Mouse (Mus musculus) heart, embryonic 10.5 days (tissue): ENCODE results near the gene Chmp4b. TPM values are rescaled to one million over a fixed set of nuclear protein-coding genes. Genes with fewer than 3 reads are reported as not detected.
A peak's percentile ranks its signal among the peaks of the same experiment; 100 is the strongest.

Experiments
- DNase-seq: peaks from one replicate; pipeline ENCODE4 v3.0.0-alpha.2; 2017; ENCODE audit warnings: low spot score
- H3K27ac ChIP-seq: fragments of 300-500 bp; sonication (generic); 2 replicates; pipeline ENCODE4 v1.5.1; 2016; ENCODE audit warnings: mild to moderate bottlenecking
- H3K27me3 ChIP-seq: fragments of 300-500 bp; sonication (generic); 2 replicates; pipeline ENCODE4 v1.6.1; 2016; ENCODE audit warnings: mild to moderate bottlenecking; ENCODE audit not compliant: poor library complexity, insufficient read depth, severe bottlenecking
- H3K36me3 ChIP-seq: fragments of 300-500 bp; sonication (generic); 2 replicates; pipeline ENCODE4 v1.6.1; 2016; ENCODE audit warnings: mild to moderate bottlenecking, moderate library complexity
- H3K4me1 ChIP-seq: fragments of 300-500 bp; sonication (generic); 2 replicates; pipeline ENCODE4 v1.6.1; 2016; ENCODE audit warnings: mild to moderate bottlenecking
- H3K4me3 ChIP-seq: fragments of 300-500 bp; sonication (generic); 2 replicates; pipeline ENCODE4 v1.5.1; 2016; ENCODE audit warnings: mild to moderate bottlenecking, moderate library complexity
- H3K9me3 ChIP-seq: fragments of 300-500 bp; sonication (generic); 2 replicates; pipeline ENCODE4 v1.6.1; 2016; ENCODE audit warnings: mild to moderate bottlenecking, moderate library complexity
- WGBS: fragments of 180-500 bp; shearing (Covaris S2); methylation state at CpG from one replicate; pipeline ENCODE4 v1.1.7; 2016; 5-methylcytosine and 5-hydroxymethylcytosine counted together
- polyA plus RNA-seq: library from polyadenylated mRNA; unstranded; fragments of >200 nt; fragmentation: Nextera tagmentation; extraction: Ambion mirVana; gene quantifications from 2 replicates; pipeline ENCODE4 v1.2.1, GENCODE M21; 2016

The Chmp4b gene
- polyA plus RNA-seq, 1 experiment from 2014 or later, result 17.4 TPM

GRCm38 (mm10) chr2:154676653-154677609 lies 25.4 kb downstream of the Chmp4b start:
- Histone ChIP-seq H3K27ac (peak overlapping the region; percentile 88), H3K9me3 (no peaks in the 10 kb centered on the region), H3K4me1 (peaks cover 52% of the 10 kb centered on the region), H3K36me3 (peaks cover 21% of the 10 kb centered on the region), H3K4me3 (peak overlapping the region; percentile 50), H3K27me3 (no peaks in the 10 kb centered on the region)
- WGBS, result 52% methylated on average over 19 of the region's 19 CpGs
- DNase-seq, result peak; percentile 82

- Histone ChIP-seq H3K4me3 (peak overlapping the region; percentile 50), H3K27ac (peak overlapping the region; percentile 88)
Observed at GRCm38 (mm10) chr2:154677651-154678139, 26.2 kb downstream of the Chmp4b start.

GRCm38 (mm10) chr2:154678995-154679394 lies 27.5 kb downstream of the Chmp4b start:
- WGBS, result 71% methylated on average over 3 of the region's 3 CpGs
- no peak overlapping the region for H3K27ac ChIP-seq
- H3K27me3 ChIP-seq, result no peaks in the 10 kb centered on the region
- H3K36me3 ChIP-seq, result peaks cover 12% of the 10 kb centered on the region
- DNase-seq, result no peak
- H3K4me3 ChIP-seq, result no peak overlapping the region
- H3K9me3 ChIP-seq, result no peaks in the 10 kb centered on the region
- peaks cover 48% of the 10 kb centered on the region for H3K4me1 ChIP-seq

More at GRCm38 (mm10) chr2:154677651-154678139, 26.2 kb downstream of the Chmp4b start:
- Histone ChIP-seq H3K27me3 (no peaks in the 10 kb centered on the region), H3K9me3 (no peaks in the 10 kb centered on the region), H3K4me1 (peaks cover 53% of the 10 kb centered on the region), H3K36me3 (peaks cover 17% of the 10 kb centered on the region)
- WGBS, result 12% methylated on average over 10 of the region's 10 CpGs
- DNase-seq, result peak; percentile 92

- 48% methylated on average over 2 of the region's 2 CpGs for WGBS
- Histone ChIP-seq H3K9me3 (no peaks in the 10 kb centered on the region), H3K27me3 (no peaks in the 10 kb centered on the region), H3K27ac (peak overlapping the region; percentile 42; the same call in 1 of the 2 replicates), H3K4me1 (peaks cover 47% of the 10 kb centered on the region), H3K4me3 (no peak overlapping the region), H3K36me3 (peaks cover 23% of the 10 kb centered on the region)
- DNase-seq, result no peak
Observed at GRCm38 (mm10) chr2:154680337-154680736, 28.8 kb downstream of the Chmp4b start.

DNA sequence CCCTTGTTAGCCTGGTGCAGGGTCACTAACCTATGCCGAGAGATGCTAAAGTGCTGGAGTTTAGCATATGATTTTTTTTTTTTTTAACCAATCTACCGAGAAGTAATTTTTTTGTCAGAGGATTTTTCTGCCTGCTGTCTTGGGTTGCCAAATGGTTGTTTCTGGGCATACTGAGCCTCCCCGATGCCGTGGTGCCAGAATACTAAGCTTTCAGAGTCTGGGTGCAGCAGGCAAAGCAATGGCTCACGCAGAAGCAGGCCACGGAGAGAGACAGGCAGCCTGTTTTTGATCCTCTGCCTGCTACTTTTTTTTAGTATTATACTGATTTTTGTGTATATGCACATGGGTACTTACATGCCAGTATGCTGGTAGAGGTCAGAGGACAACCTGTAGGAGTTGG lies 29.4 kb downstream of the Chmp4b start:
- 90% methylated on average over 6 of the region's 6 CpGs for WGBS
- no peak for DNase-seq
- Histone ChIP-seq H3K9me3 (no peaks in the 10 kb centered on the region), H3K27me3 (no peaks in the 10 kb centered on the region), H3K4me3 (no peak overlapping the region), H3K36me3 (peaks cover 19% of the 10 kb centered on the region), H3K27ac (peak overlapping the region; percentile 42; the same call in 1 of the 2 replicates), H3K4me1 (peaks cover 50% of the 10 kb centered on the region)

DNA sequence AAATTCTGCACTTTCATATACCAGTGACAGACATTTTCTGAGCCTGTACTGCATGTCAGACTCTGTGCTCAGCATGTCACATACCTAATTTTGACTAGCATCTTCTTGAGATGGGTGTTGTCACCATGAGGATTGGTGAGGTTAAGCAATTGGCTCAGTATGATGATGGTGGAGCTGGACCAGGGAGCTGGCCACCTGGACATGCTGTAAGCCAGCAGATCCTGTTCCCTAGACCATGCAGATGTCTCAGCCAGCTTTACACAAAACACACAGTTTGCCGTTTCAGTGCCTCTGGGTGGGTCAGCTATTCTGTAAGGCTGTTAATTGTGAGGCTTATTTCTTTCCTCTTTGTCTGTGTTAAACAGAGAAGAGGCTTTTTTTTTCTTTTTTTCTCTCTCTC lies 31.2 kb downstream of the Chmp4b start:
- H3K27me3 ChIP-seq, result no peaks in the 10 kb centered on the region
- H3K27ac ChIP-seq, result no peak overlapping the region
- H3K4me1 ChIP-seq, result peaks cover 45% of the 10 kb centered on the region
- no peaks in the 10 kb centered on the region for H3K9me3 ChIP-seq
- H3K36me3 ChIP-seq, result peaks cover 19% of the 10 kb centered on the region
- WGBS, result 82% methylated on average over 1 of the region's 1 CpGs
- DNase-seq, result no peak
- H3K4me3 ChIP-seq, result no peak overlapping the region

DNA sequence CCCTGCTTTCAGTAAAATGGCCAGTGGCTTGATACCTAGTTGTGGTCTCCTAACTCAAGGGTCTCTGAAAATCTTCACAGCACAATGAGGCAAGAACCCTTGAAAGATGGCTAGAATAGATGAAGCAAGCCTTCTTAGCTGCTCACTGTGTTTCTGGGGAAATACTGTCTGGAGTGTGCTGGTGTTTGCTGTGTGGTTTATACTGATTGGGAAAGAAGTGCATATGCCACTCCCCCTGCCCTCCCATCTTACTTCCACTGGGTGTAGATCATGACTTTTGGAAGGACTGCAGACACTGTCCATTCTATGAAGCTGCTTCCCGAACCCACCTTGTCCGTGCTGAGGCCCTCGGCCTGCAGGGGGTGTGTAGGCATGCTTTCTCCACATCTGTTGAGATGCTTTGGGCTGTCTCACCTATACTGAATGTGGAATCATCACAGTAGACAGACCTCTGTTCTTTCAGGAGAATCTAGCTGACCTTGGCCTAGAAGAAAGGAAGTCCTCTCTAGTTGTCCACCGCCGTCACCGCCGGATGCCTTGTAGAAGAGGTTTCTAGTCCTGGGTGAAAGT lies 33.5 kb downstream of the Chmp4b start:
- no peak for DNase-seq
- peaks cover 25% of the 10 kb centered on the region for H3K36me3 ChIP-seq
- no peaks in the 10 kb centered on the region for H3K9me3 ChIP-seq
- peaks cover 48% of the 10 kb centered on the region for H3K4me1 ChIP-seq
- H3K4me3 ChIP-seq, result no peak overlapping the region
- H3K27ac ChIP-seq, result no peak overlapping the region
- 92% methylated on average over 7 of the region's 7 CpGs for WGBS
- no peaks in the 10 kb centered on the region for H3K27me3 ChIP-seq

DNA sequence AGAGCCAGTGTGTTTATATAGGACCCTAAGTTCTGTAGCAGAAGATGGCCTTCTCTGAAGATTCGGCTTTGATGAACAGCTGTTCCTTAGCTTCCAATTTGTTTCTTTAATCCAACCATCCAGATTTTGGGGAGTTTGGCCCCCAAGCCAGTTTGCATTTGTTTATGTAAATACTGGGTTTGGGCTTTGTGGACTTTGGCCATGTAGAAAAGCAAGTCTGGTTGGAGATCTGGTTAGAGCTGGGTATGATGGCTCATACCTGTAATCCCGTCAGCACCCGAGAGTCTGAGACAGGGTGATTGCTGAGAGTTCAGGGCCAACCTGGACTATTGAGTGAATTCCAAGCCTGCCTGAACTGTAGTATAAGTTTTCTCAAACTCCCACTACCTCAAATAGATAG lies 34.3 kb downstream of the Chmp4b start:
- H3K4me3 ChIP-seq, result no peak overlapping the region
- peaks cover 32% of the 10 kb centered on the region for H3K36me3 ChIP-seq
- no peak for DNase-seq
- H3K27ac ChIP-seq, result no peak overlapping the region
- no peaks in the 10 kb centered on the region for H3K27me3 ChIP-seq
- H3K9me3 ChIP-seq, result no peaks in the 10 kb centered on the region
- H3K4me1 ChIP-seq, result peaks cover 40% of the 10 kb centered on the region
- 92% methylated on average over 3 of the region's 3 CpGs for WGBS

DNA sequence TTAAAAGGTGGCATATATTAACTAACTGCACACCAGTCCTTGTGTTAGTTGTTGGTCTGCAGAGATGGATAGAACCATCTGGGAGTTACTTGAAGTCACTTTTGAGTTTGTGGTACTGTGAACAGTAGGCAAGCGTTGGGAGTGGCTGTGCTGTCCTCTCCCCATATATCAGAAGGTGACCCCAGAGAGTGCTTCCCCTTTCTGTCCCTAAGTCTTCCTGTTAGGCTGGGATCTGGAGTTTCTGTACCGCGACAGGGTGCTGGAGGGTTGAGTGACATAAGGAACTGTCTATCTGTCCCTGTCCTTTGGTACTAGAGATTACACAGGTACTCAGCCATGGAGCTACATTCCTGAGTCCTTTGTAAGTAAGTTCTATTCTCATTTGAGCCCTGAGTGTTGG lies 35.3 kb downstream of the Chmp4b start:
- Histone ChIP-seq H3K9me3 (no peaks in the 10 kb centered on the region), H3K4me3 (no peak overlapping the region), H3K27ac (no peak overlapping the region), H3K36me3 (peaks cover 41% of the 10 kb centered on the region), H3K27me3 (no peaks in the 10 kb centered on the region), H3K4me1 (peaks cover 30% of the 10 kb centered on the region)
- WGBS, result 57% methylated on average over 3 of the region's 3 CpGs
- no peak for DNase-seq

GRCm38 (mm10) chr2:154689391-154689790 lies 37.9 kb downstream of the Chmp4b start:
- DNase-seq, result no peak
- Histone ChIP-seq H3K36me3 (peaks cover 59% of the 10 kb centered on the region), H3K27me3 (no peaks in the 10 kb centered on the region), H3K4me1 (peaks cover 28% of the 10 kb centered on the region), H3K4me3 (no peak overlapping the region), H3K27ac (no peak overlapping the region), H3K9me3 (no peaks in the 10 kb centered on the region)
- WGBS, result 91% methylated on average over 14 of the region's 14 CpGs

DNA sequence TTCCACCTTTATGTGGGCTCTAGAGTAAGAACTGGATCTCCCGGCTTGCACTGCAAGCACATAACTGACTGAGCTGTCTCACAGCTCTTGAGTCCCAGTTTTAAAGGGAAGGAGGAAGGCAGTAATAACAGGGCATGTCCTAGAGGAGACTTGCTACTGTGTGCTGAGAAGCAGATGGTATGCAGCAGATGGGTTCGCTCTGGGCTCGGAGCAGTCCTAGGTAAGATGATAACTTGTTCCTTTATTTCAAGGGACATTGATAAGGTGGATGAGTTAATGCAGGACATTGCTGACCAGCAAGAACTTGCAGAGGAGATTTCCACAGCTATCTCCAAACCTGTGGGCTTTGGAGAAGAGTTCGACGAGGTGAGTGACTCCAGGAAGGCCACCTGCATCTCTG lies 39.5 kb downstream of the Chmp4b start:
- WGBS, result 92% methylated on average over 5 of the region's 5 CpGs

GRCm38 (mm10) chr2:154693186-154693940 lies 41.9 kb downstream of the Chmp4b start:
- DNase-seq, result no peak
- H3K4me3 ChIP-seq, result no peak overlapping the region
- H3K27ac ChIP-seq, result no peak overlapping the region
- H3K9me3 ChIP-seq, result no peaks in the 10 kb centered on the region
- peaks cover 63% of the 10 kb centered on the region for H3K36me3 ChIP-seq
- WGBS, result 74% methylated on average over 11 of the region's 11 CpGs
- H3K4me1 ChIP-seq, result peaks cover 6% of the 10 kb centered on the region; the same call in 1 of the 2 replicates
- H3K27me3 ChIP-seq, result no peaks in the 10 kb centered on the region

More for the DNA sequence above, 39.5 kb downstream of the Chmp4b start:
- no peak for DNase-seq
- Histone ChIP-seq H3K4me1 (peaks cover 21% of the 10 kb centered on the region), H3K27me3 (no peaks in the 10 kb centered on the region), H3K4me3 (no peak overlapping the region), H3K27ac (no peak overlapping the region), H3K36me3 (peaks cover 63% of the 10 kb centered on the region), H3K9me3 (no peaks in the 10 kb centered on the region)
